In the genomic region with DNA sequence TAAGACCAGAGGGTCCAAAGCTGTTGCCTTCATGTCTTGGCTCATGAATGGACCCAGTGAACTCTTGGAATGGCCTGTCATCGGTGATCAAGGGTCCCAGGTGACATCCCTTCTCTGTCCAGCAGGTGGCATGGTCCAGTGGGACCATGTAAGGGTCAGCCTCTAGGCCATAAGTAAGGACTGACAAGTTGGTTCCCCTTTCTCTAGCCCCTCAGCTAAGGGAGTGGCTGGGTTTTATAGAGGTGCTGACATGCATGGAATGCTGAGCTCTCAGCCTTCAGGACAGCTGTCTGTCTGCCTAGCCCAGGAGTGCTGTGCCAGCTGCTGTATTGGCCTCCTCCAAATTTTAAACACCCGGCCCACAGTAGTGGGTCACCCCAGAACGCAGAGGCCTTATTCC, we compare ENCODE assay signal across 10 mouse cellular contexts. TPM values are rescaled to one million over a fixed set of nuclear protein-coding genes. Genes with fewer than 3 reads are reported as not detected.
A peak's percentile ranks its signal among the peaks of the same experiment; 100 is the strongest.
DNase-seq lines count a peak whose midpoint lies in the region; ATAC-seq lines count a peak whose summit lies in the region.
"Had no signal": no experiment of that assay in that cellular context is flagged by ENCODE, and none has a peak within 500 bp of the region (broad histone marks: within the 10 kb centered on the region; RNA-seq: fewer than 3 reads in every experiment).

No protein-coding gene starts in this region.

- DNase-seq in adrenal gland, postnatal 10 days: peak; percentile 73
- DNase-seq in adrenal gland, postnatal 4 days (ENCODE audit: low spot score in 2 of 2): no peak
- peak; percentile 52 for DNase-seq in midbrain, embryonic 10.5 days (ENCODE audit: low spot score)
- no peak for DNase-seq in midbrain, embryonic 11.5 days (ENCODE audit: low spot score, missing footprints)
- DNase-seq in c-Kit-positive CD71-positive TER-119-negative erythroid progenitor cells, embryonic 14.5 days (ENCODE audit: low read depth): peak; percentile 8
- peak; percentile 34 for DNase-seq in induced T-regulatory cell, adult 2 months (ENCODE audit: low read depth)
- DNase-seq in lung, postnatal 36 days: peak; percentile 80
- DNase-seq in frontal cortex, postnatal 14 days (ENCODE audit: low spot score in 2 of 2): no peak

- H3K4me2 ChIP-seq in midbrain, embryonic 11.5 days: no peak overlapping the region
- H3K4me2 ChIP-seq: stomach, embryonic 15.5 days had no signal

- no peaks in the 10 kb centered on the region for H3K36me3 ChIP-seq in midbrain, embryonic 10.5 days
- H3K36me3 ChIP-seq in midbrain, embryonic 11.5 days (ENCODE audit: control insufficient read depth, insufficient read depth, low read length): no peaks in the 10 kb centered on the region
- H3K36me3 ChIP-seq: stomach, embryonic 15.5 days had no signal

- no peak overlapping the region for H3K9ac ChIP-seq in midbrain, embryonic 11.5 days (ENCODE audit: low read length)
- H3K9ac ChIP-seq: stomach, embryonic 15.5 days had no signal

- H3K9me3 ChIP-seq in midbrain, embryonic 10.5 days (replicated peaks): no peaks in the 10 kb centered on the region
- no peaks in the 10 kb centered on the region for H3K9me3 ChIP-seq in midbrain, embryonic 11.5 days (ENCODE audit: control insufficient read depth, low read length)
- H3K9me3 ChIP-seq: stomach, embryonic 15.5 days had no signal

- no peak overlapping the region for H3K27ac ChIP-seq in midbrain, embryonic 10.5 days (replicated peaks)
- no peak overlapping the region for H3K27ac ChIP-seq in midbrain, embryonic 11.5 days (ENCODE audit: low read depth, low read length)
- H3K27ac ChIP-seq: stomach, embryonic 15.5 days had no signal

- H3K27me3 ChIP-seq in midbrain, embryonic 10.5 days (ENCODE audit: low read depth, poor library complexity, severe bottlenecking): peaks cover 20% of the 10 kb centered on the region
- no peaks in the 10 kb centered on the region for H3K27me3 ChIP-seq in midbrain, embryonic 11.5 days (ENCODE audit: control insufficient read depth, insufficient read depth, low read length)

- H3K4me1 ChIP-seq in midbrain, embryonic 10.5 days: peaks cover 31% of the 10 kb centered on the region
- peaks cover 11% of the 10 kb centered on the region for H3K4me1 ChIP-seq in midbrain, embryonic 11.5 days (ENCODE audit: control insufficient read depth, insufficient read depth, low read length)

- no peak for ATAC-seq in midbrain, embryonic 11.5 days (ENCODE audit: low FRiP score)
- ATAC-seq: Patski had no signal

- no peak overlapping the region for H3K4me3 ChIP-seq in midbrain, embryonic 10.5 days
- H3K4me3 ChIP-seq in midbrain, embryonic 11.5 days (ENCODE audit: low read depth, low read length): no peak overlapping the region
- H3K4me3 ChIP-seq: stomach, embryonic 15.5 days had no signal

- 76% methylated on average over 3 of the region's 3 CpGs for WGBS in midbrain, embryonic 10.5 days
- WGBS in midbrain, embryonic 11.5 days: 72% methylated on average over 3 of the region's 3 CpGs

RNA-seq across cellular contexts. Expression of a gene that starts 3.5 kb away (rescaled TPM):
- 1 to 10 TPM in 1 of 2 experiments, under 1 TPM in 1; 0.45 to 2.7 TPM for total RNA-seq in adrenal gland, postnatal 10 days (2021)
- total RNA-seq in adrenal gland, postnatal 4 days (2021): 1 to 10 TPM in 1 of 2 experiments, under 1 TPM in 1; 0.59 to 1.8 TPM
- polyA plus RNA-seq in midbrain, embryonic 10.5 days (2016; fragmentation: Nextera tagmentation; extraction: Ambion mirVana): not detected in 2 replicates
- polyA plus RNA-seq in midbrain, embryonic 11.5 days (2014; fragmentation: Nextera tagmentation; extraction: Ambion mirVana): not detected in 2 replicates

RNA-seq across cellular contexts. Expression of a gene that starts 3.7 kb away (rescaled TPM):
- 10 to 100 TPM in 1 of 2 experiments, 1 to 10 TPM in 1; 8.1 to 15.9 TPM for total RNA-seq in adrenal gland, postnatal 10 days (2021)
- total RNA-seq in adrenal gland, postnatal 4 days (2021): 10 to 100 TPM in 1 of 2 experiments, 1 to 10 TPM in 1; 9.6 to 13.5 TPM
- 4.8 and 6.3 TPM in 2 replicates for polyA plus RNA-seq in midbrain, embryonic 10.5 days (2016; fragmentation: Nextera tagmentation; extraction: Ambion mirVana)
- 3.9 and 5.9 TPM in 2 replicates for polyA plus RNA-seq in midbrain, embryonic 11.5 days (2014; fragmentation: Nextera tagmentation; extraction: Ambion mirVana)

RNA-seq across cellular contexts. Expression of a gene that starts 47.7 kb away (rescaled TPM):
- 1 to 10 TPM; 1.2 to 1.7 TPM for total RNA-seq in adrenal gland, postnatal 10 days (2021)
- 1 to 10 TPM; 1.3 TPM for total RNA-seq in adrenal gland, postnatal 4 days (2021)
- polyA plus RNA-seq in midbrain, embryonic 10.5 days (2016; fragmentation: Nextera tagmentation; extraction: Ambion mirVana): 3.1 and 4.4 TPM in 2 replicates
- 1.2 and 1.6 TPM in 2 replicates for polyA plus RNA-seq in midbrain, embryonic 11.5 days (2014; fragmentation: Nextera tagmentation; extraction: Ambion mirVana)

Comparison
In these comparisons a context has a peak if more than half of its experiments do, and no peak if none do; other contexts are left out.
1. DNase-seq: peak in adrenal gland, postnatal 10 days (single experiment), midbrain, embryonic 10.5 days (single experiment), c-Kit-positive CD71-positive TER-119-negative erythroid progenitor cells, embryonic 14.5 days (single experiment), induced T-regulatory cell, adult 2 months (single experiment) and lung, postnatal 36 days (single experiment); none in adrenal gland, postnatal 4 days (0 of 2), midbrain, embryonic 11.5 days (single experiment) and frontal cortex, postnatal 14 days (0 of 2).